Mouse (Mus musculus): ENCODE measurements around the gene Vkorc1l1.

- TF ChIP-seq CTCF (IDR thresholded peaks at IDR 0.05; ENCODE audit: borderline replicate concordance, insufficient read depth, low read depth, low read length) (no peak), POLR2A (IDR thresholded peaks at IDR 0.05; ENCODE audit: borderline replicate concordance, insufficient read depth, low read length) (no peak)
These were observed 80.6 kb downstream of the Vkorc1l1 start for GRCm38 (mm10) chr5:130022366-130022765.

Data from cerebellum, adult 2 months (tissue).